Mouse (Mus musculus) activated CD4-positive, CD25-positive, alpha-beta regulatory T cell, adult 9 weeks (primary cell): Measurements from ENCODE around the gene E2f7. TPM values are rescaled to one million over a fixed set of nuclear protein-coding genes. Genes with fewer than 3 reads are reported as not detected.

Experiments
- polyA plus RNA-seq: library from polyadenylated mRNA; unstranded; fragments of 100-300 nt; shearing (Covaris generic); gene quantifications from one replicate; pipeline ENCODE4 v1.2.1, GENCODE M21; 2017

The E2f7 gene
- 2.7 TPM for polyA plus RNA-seq

GRCm38 (mm10) chr10:110744686-110745639, at the start of gene E2f7:
TSS of gene E2f7 (plus strand) at chr10:110745439.

Other genes starting within 250 kb of the E2f7 start
- 7.9 TPM for gene Csrp2, start 174.3 kb downstream of the E2f7 start, polyA plus RNA-seq